Mouse (Mus musculus): ENCODE data around the gene Igfbp6. TPM values are rescaled to one million over a fixed set of nuclear protein-coding genes. Genes with fewer than 3 reads are reported as not detected.

Igfbp6 gene
- polyA plus RNA-seq, 1 experiment from 2014 or later, result 3.7 TPM

Other genes starting within 250 kb of the Igfbp6 start
- 0.06 and 0.07 TPM in 2 replicates for gene Krt4, start 219.6 kb upstream of the Igfbp6 start, polyA plus RNA-seq (2015; fragmentation: Nextera tagmentation; extraction: Ambion mirVana)
- gene Krt79, start 204.0 kb upstream of the Igfbp6 start, polyA plus RNA-seq (2015; fragmentation: Nextera tagmentation; extraction: Ambion mirVana), result 0.45 and 0.56 TPM in 2 replicates
- gene Krt78, start 190.1 kb upstream of the Igfbp6 start, polyA plus RNA-seq (2015; fragmentation: Nextera tagmentation; extraction: Ambion mirVana), result not detected in 2 replicates
- gene Krt8, start 139.9 kb upstream of the Igfbp6 start, polyA plus RNA-seq (2015; fragmentation: Nextera tagmentation; extraction: Ambion mirVana), result 21.7 and 24.9 TPM in 2 replicates
- 34.6 and 36.0 TPM in 2 replicates for gene Krt18, start 116.2 kb upstream of the Igfbp6 start, polyA plus RNA-seq (2015; fragmentation: Nextera tagmentation; extraction: Ambion mirVana)
- 65.7 and 72.3 TPM in 2 replicates for gene Eif4b, start 70.6 kb upstream of the Igfbp6 start, polyA plus RNA-seq (2015; fragmentation: Nextera tagmentation; extraction: Ambion mirVana)
- gene Tns2, start 43.9 kb upstream of the Igfbp6 start, polyA plus RNA-seq (2015; fragmentation: Nextera tagmentation; extraction: Ambion mirVana), result 26.3 and 32.5 TPM in 2 replicates
- gene Spryd3, start 8.1 kb upstream of the Igfbp6 start, polyA plus RNA-seq (2015; fragmentation: Nextera tagmentation; extraction: Ambion mirVana), result 19.5 and 20.0 TPM in 2 replicates
- 0.53 and 1.5 TPM in 2 replicates for gene Soat2, start 6.2 kb downstream of the Igfbp6 start, polyA plus RNA-seq (2015; fragmentation: Nextera tagmentation; extraction: Ambion mirVana)
- 30.3 and 31.7 TPM in 2 replicates for gene Zfp740, start 58.9 kb downstream of the Igfbp6 start, polyA plus RNA-seq (2015; fragmentation: Nextera tagmentation; extraction: Ambion mirVana)
- 33.4 and 41.6 TPM in 2 replicates for gene Csad, start 60.4 kb downstream of the Igfbp6 start, polyA plus RNA-seq (2015; fragmentation: Nextera tagmentation; extraction: Ambion mirVana)
- 0.46 and 0.78 TPM in 2 replicates for gene Itgb7, start 87.6 kb downstream of the Igfbp6 start, polyA plus RNA-seq (2015; fragmentation: Nextera tagmentation; extraction: Ambion mirVana)
- 9.0 and 9.1 TPM in 2 replicates for gene Rarg, start 113.2 kb downstream of the Igfbp6 start, polyA plus RNA-seq (2015; fragmentation: Nextera tagmentation; extraction: Ambion mirVana)
- gene Gm9918, start 126.2 kb downstream of the Igfbp6 start, polyA plus RNA-seq (2015; fragmentation: Nextera tagmentation; extraction: Ambion mirVana), result not detected in 2 replicates
- 46.1 and 46.7 TPM in 2 replicates for gene Mfsd5, start 135.1 kb downstream of the Igfbp6 start, polyA plus RNA-seq (2015; fragmentation: Nextera tagmentation; extraction: Ambion mirVana)
- 18.9 and 19.3 TPM in 2 replicates for gene Espl1, start 151.9 kb downstream of the Igfbp6 start, polyA plus RNA-seq (2015; fragmentation: Nextera tagmentation; extraction: Ambion mirVana)
- gene Pfdn5, start 181.8 kb downstream of the Igfbp6 start, polyA plus RNA-seq (2015; fragmentation: Nextera tagmentation; extraction: Ambion mirVana), result 310 and 347 TPM in 2 replicates
- 60.0 and 65.0 TPM in 2 replicates for gene Myg1, start 187.3 kb downstream of the Igfbp6 start, polyA plus RNA-seq (2015; fragmentation: Nextera tagmentation; extraction: Ambion mirVana)
- 54.0 and 58.1 TPM in 2 replicates for gene Aaas, start 206.4 kb downstream of the Igfbp6 start, polyA plus RNA-seq (2015; fragmentation: Nextera tagmentation; extraction: Ambion mirVana)
- gene Sp7, start 222.8 kb downstream of the Igfbp6 start, polyA plus RNA-seq (2015; fragmentation: Nextera tagmentation; extraction: Ambion mirVana), result 0.16 and 0.19 TPM in 2 replicates

All from heart, embryonic 13.5 days (tissue).